Mouse (Mus musculus) c-Kit-positive CD71-positive TER-119-negative erythroid progenitor cells, embryonic 14.5 days (primary cell): Measurements from ENCODE around the gene Tdrd5.
"Not testable (repeated sequence)": the region's sequence is repeated elsewhere in the genome, so short reads cannot be mapped to it uniquely, and the experiment has no call there.

ENCODE experiments used
- DNase-seq: peaks from one replicate; pipeline ENCODE4 v3.0.0-alpha.2; 2013; ENCODE audit warnings: low read depth

Tdrd5 gene

DNA sequence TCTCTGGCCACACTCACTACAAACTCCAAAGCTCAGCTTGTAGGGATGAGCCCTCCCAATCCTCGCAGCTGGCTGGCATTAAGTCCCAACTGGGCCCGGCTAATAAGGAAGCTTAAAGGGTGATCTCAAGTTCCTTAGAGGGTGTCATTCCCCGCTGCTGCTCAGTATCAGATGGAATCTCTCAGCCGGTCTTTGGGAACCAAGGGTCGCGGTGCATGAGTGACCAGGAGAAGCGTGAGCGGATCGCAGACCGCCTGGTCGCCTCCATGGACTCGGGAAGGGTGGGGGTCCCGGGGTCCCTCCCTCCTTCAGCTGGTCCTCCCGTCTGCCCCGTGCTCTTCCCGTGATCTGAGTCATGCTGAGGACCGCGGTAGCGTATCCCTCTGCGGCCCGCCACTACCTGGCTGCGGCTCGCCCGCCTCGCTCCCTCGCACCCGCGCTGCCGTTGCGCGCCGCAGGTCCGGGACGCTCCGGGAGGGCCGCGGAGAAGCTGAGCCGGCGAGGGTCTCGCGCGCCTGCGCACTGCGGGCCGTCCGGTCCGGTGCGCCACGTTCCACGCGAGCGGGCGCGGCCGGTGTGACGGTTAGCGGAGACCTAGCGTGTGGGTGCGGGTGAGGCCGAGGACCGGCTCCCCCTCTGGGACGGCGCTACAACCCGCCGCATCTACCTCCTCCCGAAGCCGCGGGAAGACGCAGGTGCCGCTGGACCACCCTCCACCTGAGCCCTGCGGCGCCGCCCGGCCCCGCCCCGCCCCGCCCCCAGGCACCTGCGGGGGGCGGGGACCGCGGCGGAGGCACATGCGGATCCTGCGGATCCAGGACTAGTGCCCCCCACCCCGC is at the start of gene Tdrd5:
TSS of gene Tdrd5 (minus strand) at position 754 of the 839 bp plus-strand sequence.
- DNase-seq, result no peak

- DNase-seq, result no peak
Observed at GRCm38 (mm10) chr1:156352466-156352865, 49.0 kb upstream of the Tdrd5 start.

- DNase-seq, result no peak
Observed at GRCm38 (mm10) chr1:156350441-156350840, 47.0 kb upstream of the Tdrd5 start.

GRCm38 (mm10) chr1:156349031-156349430 is 45.6 kb upstream of the Tdrd5 start:
- no peak for DNase-seq

DNA sequence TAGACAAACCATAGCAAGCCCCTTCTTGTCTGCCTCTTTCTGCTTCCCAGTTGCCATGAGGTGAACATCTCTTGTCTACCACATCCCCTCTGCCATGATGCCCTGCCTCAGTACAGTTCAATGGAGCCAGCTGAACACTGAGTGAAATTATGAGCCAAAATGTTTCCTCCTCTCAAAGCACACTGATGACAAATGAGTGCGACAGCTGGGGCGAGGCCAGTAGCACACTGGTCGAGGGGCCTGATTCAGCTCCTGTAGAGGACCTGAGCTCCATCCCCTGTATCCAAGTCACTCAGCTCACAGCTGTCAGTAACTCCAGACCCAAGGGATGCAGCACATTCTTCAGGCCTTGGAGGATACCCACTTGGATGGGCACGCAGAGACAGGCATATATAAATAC is 42.2 kb upstream of the Tdrd5 start:
- DNase-seq, result no peak

DNA sequence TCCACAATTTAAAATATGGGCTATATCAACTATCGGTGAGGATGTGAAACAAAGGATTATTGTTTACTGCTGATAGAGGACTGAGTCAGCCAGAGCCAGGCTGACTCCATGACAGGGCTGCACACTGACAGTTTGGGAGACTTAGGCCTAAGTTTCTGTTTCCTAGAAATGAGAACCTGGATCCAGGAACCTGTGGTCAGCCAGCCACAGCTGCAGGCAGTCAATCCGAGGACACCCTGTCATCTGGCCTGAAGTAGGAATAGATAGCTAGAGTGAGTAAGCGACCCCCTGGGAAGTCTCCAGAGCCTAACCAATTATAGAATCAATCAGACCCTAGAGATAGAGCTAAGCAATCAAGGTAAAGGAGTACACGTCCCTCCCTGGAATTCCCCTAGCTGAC is 41.0 kb upstream of the Tdrd5 start:
- no peak for DNase-seq

DNA sequence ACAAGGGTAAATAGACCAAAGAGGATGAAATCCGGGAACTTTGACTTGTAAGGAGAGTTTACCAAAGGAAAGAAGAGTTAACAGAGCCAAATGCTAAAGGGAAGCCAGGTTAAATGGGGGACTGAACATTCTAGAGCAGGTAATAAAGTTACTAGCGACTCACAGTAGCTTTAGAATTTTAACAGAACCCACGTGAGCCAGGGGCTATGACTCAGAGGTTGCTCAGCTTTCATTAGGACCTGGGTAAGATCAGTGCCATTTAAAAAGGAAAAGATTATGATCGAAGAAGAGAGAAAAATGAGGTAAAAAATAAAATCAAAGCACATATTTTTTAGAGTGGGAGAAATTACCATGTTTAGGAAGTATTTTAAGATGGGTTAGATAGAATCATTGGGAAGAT is 37.4 kb upstream of the Tdrd5 start:
- DNase-seq, result no peak

DNA sequence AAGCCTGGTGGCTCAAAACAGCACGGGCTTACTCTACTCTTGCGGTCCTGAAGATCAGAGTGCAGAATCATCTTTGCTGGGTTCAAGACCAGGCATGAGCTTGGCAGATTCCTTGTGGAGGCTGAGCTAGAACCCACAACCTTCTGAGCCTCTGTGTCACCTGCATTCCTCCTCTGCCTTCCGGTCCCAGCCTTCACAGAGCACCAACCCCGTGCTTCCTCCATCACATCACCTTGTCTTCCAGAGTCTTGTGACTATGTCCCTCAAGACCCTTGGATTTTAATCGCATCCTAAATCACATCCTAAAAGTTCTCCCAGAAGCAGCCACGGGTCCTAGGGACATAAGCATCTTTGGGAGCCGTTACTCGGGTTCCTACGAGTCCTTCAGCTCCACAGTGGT is 19.7 kb upstream of the Tdrd5 start:
- no peak for DNase-seq

GRCm38 (mm10) chr1:156310630-156311029 is 7.2 kb upstream of the Tdrd5 start, which contains the start of gene Nphs2:
TSS of gene Nphs2 (plus strand) at chr1:156310727.
- no peak for DNase-seq

- DNase-seq, result no peak
Observed at GRCm38 (mm10) chr1:156308595-156308994, 5.1 kb upstream of the Tdrd5 start.

- DNase-seq, result no peak
Observed at GRCm38 (mm10) chr1:156290016-156290415, 13.4 kb downstream of the Tdrd5 start.

DNA sequence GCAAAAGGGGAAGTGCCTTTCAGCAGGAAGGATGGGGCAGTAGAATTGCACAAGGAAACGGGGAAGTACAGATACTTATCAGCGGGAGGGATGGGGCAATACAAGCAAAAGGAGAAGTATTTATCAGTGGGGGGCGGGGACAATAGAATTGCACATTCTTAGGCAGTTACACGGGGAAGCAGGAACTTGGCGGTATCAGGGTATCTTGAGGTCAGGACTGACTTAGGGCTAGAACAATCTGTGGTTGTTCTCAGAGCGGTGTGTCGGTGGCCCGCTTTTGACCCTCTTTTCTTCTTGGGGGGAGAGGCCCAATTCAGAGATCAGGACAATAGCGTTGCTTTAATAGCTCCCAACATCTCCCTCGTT is 14.3 kb downstream of the Tdrd5 start:
- not testable (repeated sequence) for DNase-seq

GRCm38 (mm10) chr1:156288556-156289221 is 14.8 kb downstream of the Tdrd5 start:
- no peak for DNase-seq

DNA sequence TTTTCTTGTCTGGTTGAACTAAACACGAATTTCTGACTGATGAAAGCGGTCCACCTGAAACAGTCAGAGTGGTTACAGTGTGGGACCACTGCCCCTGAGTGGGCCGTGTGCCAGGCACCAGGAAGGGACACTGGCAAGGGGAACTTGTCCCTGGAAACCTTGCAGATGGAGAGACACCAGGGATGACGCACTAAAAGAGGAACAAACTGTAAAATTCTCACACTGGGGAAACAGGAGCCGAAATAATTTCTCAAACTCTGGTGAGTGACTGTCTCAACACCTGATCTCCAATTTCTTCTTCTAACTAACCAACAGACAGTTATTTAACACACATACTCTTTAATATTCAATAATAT is 17.9 kb downstream of the Tdrd5 start:
- no peak for DNase-seq

- no peak for DNase-seq
Observed at GRCm38 (mm10) chr1:156284851-156285540, 18.5 kb downstream of the Tdrd5 start.

DNA sequence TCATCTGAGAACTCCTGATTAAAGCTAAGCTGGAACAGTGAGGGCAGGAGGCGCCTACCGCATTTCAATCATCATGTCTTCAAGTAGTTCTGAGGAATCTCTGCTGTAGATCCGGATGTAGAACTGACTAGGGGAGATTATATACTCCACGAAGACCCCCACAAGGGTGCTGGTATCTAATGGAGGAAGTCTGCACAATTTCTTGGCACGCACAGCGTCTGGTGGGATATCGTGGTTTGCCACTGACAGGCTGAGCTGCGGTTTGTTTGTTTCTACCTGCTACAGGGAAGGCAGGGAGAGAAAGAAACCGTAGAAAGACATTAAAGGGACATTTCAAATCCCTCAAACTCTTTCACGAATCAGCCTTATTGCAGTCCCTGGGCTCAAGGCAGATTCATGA is 19.3 kb downstream of the Tdrd5 start:
- DNase-seq, result no peak

- no peak for DNase-seq
Observed at GRCm38 (mm10) chr1:156280131-156280530, 23.3 kb downstream of the Tdrd5 start.

GRCm38 (mm10) chr1:156273647-156274046 is 29.8 kb downstream of the Tdrd5 start:
- DNase-seq, result no peak

GRCm38 (mm10) chr1:156271654-156272053 is 31.8 kb downstream of the Tdrd5 start:
- no peak for DNase-seq

- DNase-seq, result no peak
Observed at GRCm38 (mm10) chr1:156270471-156270870, 33.0 kb downstream of the Tdrd5 start.

DNA sequence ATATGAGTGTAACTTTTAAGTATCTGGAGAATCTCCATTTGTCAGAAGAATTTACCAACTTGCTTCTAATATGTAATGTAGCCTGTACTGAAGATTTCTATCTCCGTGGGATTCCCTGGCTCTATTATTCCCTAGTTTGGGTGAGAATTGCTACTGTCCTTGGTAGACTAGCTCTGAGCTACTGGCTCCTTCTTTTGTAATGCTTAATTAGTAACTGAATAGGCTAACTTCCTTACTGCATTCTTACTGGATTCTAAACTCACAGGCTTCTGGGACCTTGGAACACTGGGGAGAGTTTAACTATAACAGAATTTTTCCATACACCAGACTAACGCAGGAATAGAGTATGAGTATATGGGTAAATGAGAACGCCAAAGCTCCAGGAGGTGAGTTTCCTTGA is 34.9 kb downstream of the Tdrd5 start:
- DNase-seq, result not testable (repeated sequence)

- DNase-seq, result no peak
Observed at GRCm38 (mm10) chr1:156263946-156264345, 39.5 kb downstream of the Tdrd5 start.

DNA sequence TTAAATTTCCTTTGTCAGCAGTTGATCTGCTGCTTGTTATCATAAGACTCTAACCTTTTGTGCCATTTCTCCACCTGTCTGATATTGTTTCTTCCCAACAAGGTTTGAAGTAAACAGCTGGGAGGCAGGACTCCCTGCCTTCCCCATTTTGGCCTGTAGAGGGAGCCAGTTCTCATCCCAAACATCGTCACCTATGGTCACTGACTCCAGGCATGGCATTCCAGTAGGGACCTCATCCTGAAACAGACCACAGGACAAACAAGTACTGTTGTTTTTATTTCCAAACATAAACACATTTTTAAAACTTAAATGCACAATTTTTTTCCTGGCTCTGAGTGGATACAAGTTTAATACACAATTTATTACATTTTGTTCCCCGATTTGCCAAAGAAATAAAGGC is 40.1 kb downstream of the Tdrd5 start:
- peak; percentile 33 for DNase-seq
